Mouse (Mus musculus): ENCODE results near the gene Myo9b.

DNA sequence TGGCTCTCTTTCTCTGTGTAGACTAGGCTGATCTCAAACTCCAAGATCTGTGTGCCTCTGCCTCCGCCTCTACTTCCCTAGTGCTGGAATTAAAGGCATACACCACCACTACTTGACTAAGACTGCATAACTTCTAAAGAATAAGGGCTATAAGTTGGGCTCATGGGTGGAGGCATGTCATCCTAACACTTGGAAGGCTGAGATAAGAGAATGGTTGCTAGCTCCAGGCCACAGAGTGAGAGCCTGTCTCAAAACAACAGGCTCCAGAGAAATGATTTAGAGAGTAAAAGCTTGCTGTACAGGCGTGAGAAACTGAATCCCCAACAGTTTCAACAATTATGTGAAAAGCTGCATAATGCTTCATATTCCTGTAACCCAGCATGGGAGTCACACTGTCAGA lies 41.4 kb downstream of the Myo9b start:
- TF ChIP-seq CTCF (IDR thresholded peaks at IDR 0.05; ENCODE audit: low read depth) (no peak), EP300 (IDR thresholded peaks at IDR 0.05; ENCODE audit: low read depth) (no peak)

Data from liver, postnatal 0 days (tissue).